Mouse (Mus musculus) C2C12 (cell line): Measurements from ENCODE around the gene Zfp30.

Source experiments
- CEBPB ChIP-seq: IDR thresholded peaks from one replicate; pipeline ENCODE4 v1.6.1; 2011; ENCODE audit warnings: low read depth, mild to moderate bottlenecking, control low read depth, moderate library complexity
- CTCF ChIP-seq: IDR thresholded peaks from one replicate; pipeline ENCODE4 v1.5.1; 2011; ENCODE audit not compliant: control insufficient read depth, insufficient read depth, insufficient read length
- FOSL1 ChIP-seq: IDR thresholded peaks from one replicate; pipeline ENCODE4 v1.8.0; 2011; ENCODE audit warnings: mild to moderate bottlenecking, low read length; ENCODE audit not compliant: poor library complexity, insufficient read depth, severe bottlenecking
- MAX ChIP-seq: IDR thresholded peaks from one replicate; pipeline ENCODE4 v1.6.1; 2011; ENCODE audit warnings: mild to moderate bottlenecking, control low read depth
- MYOG ChIP-seq: IDR thresholded peaks from one replicate; pipeline ENCODE4 v1.6.1; 2011; ENCODE audit not compliant: control insufficient read depth, insufficient read length; ENCODE audit errors: extremely low read depth
- USF1 ChIP-seq: IDR thresholded peaks from one replicate; pipeline ENCODE4 v1.6.1; 2011; ENCODE audit warnings: low read depth, mild to moderate bottlenecking, control low read depth, moderate library complexity

- TF ChIP-seq MAX (no peak), CTCF (no peak), USF1 (no peak), CEBPB (no peak), MYOG (no peak), FOSL1 (no peak)
Measured at GRCm38 (mm10) chr7:29812244-29812643, 28.4 kb downstream of the Zfp30 start.
